Mouse (Mus musculus) kidney, adult 2 months (tissue): ENCODE measurements around the gene Ranbp3l.

Experiments used
- CTCF ChIP-seq: fragments of 200-500 bp; conservative IDR thresholded peaks from 2 replicates; pipeline ENCODE4 v1.5.1; 2011; ENCODE audit warnings: low read depth, mild to moderate bottlenecking, control low read depth, low read length, moderate library complexity, mixed read lengths; ENCODE audit not compliant: insufficient read depth, insufficient read length
- POLR2A ChIP-seq: fragments of 200-500 bp; IDR thresholded peaks from one replicate; pipeline ENCODE4 v1.6.1; 2011; ENCODE audit warnings: low read depth, low read length, control low read depth

DNA sequence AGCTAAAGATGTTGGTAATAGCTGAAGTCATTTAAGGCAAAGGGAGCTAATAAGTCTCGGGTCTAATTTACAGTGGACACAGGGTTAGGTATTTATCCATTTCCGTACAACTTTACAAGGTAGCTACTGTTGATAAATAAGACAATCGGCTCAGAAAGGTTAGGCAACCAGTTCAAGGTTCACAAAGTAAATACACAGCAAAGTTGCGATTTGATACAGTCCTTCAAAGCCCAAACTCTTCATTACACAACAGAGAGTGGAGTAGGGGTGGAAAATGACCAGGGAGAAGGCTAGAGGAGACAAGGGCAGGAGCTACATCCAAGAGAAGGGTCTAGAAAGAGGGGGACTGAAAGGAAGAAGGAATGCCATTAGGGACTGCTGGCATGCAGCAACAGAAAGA lies 101.1 kb downstream of the Ranbp3l start:
- TF ChIP-seq POLR2A: no peak
- no peak for TF ChIP-seq CTCF
